Mouse (Mus musculus): ENCODE measurements around the gene Iah1.

GRCm38 (mm10) chr12:21318143-21318895 is 2.1 kb downstream of the Iah1 start:
- TF ChIP-seq MAX (IDR thresholded peaks at IDR 0.05; ENCODE audit: low read depth), result no peak
- TF ChIP-seq POLR2AphosphoS2 (IDR thresholded peaks at IDR 0.05; ENCODE audit: insufficient read length, low read depth), result no peak
- TF ChIP-seq POLR2A (IDR thresholded peaks at IDR 0.05; ENCODE audit: insufficient read length, low read depth), result no peak
- TF ChIP-seq SRF (IDR thresholded peaks at IDR 0.05; ENCODE audit: control insufficient read depth, insufficient read length, low read depth), result no peak
- no peak for TF ChIP-seq CEBPB (IDR thresholded peaks at IDR 0.05; ENCODE audit: insufficient read depth, poor library complexity, severe bottlenecking)
- no peak for TF ChIP-seq TCF12 (IDR thresholded peaks at IDR 0.05; ENCODE audit: insufficient read depth, poor library complexity, severe bottlenecking)
- no peak for TF ChIP-seq E2F4 (IDR thresholded peaks at IDR 0.05; ENCODE audit: insufficient read depth)
- TF ChIP-seq MYOD1 (IDR thresholded peaks at IDR 0.05; ENCODE audit: control insufficient read depth in 1 of 3, insufficient read length in 2 of 3, low read depth in 2 of 3), result no peak
- TF ChIP-seq USF1 (IDR thresholded peaks at IDR 0.05; ENCODE audit: low read depth), result no peak
- TF ChIP-seq MYOG (IDR thresholded peaks at IDR 0.05; ENCODE audit: control insufficient read depth in 1 of 3, insufficient read depth in 1 of 3, insufficient read length in 2 of 3, low read depth in 2 of 3), result no peak
- TF ChIP-seq REST (IDR thresholded peaks at IDR 0.05; ENCODE audit: insufficient read depth, insufficient read length), result no peak
- no peak for TF ChIP-seq TCF3 (IDR thresholded peaks at IDR 0.05; ENCODE audit: insufficient read length, low read depth)
